Mouse (Mus musculus): ENCODE measurements around the gene Tlr7. TPM values are rescaled to one million over a fixed set of nuclear protein-coding genes. Genes with fewer than 3 reads are reported as not detected.

The Tlr7 gene
- polyA plus RNA-seq, 2 experiments from 2014 or later, result 7.4 to 9.0 TPM

GRCm38 (mm10) chrX:167276953-167277352 is 53.4 kb downstream of the Tlr7 start:
- peak; percentile 52 for ATAC-seq

- no peak for ATAC-seq
Observed at GRCm38 (mm10) chrX:167276551-167276950, 53.8 kb downstream of the Tlr7 start.

- no peak for ATAC-seq
Observed at GRCm38 (mm10) chrX:167264086-167264485, 66.3 kb downstream of the Tlr7 start, which contains the start of gene Tlr8. Gene Tlr8 (minus strand): TSS chrX:167264329.

GRCm38 (mm10) chrX:167263530-167263929 is 66.8 kb downstream of the Tlr7 start:
- no peak for ATAC-seq

Other genes with a start within 250 kb of the Tlr7 start
- over 10,000 TPM; 15,449 to 15,725 TPM for gene Tmsb4x, start 121.2 kb downstream of the Tlr7 start, polyA plus RNA-seq (2017; shearing (Covaris generic))
- gene Tlr8, start 66.2 kb downstream of the Tlr7 start, polyA plus RNA-seq (2017; shearing (Covaris generic)), result not detected
- 10 to 100 TPM; 67.7 to 78.2 TPM for gene Prps2, start 52.2 kb upstream of the Tlr7 start, polyA plus RNA-seq (2017; shearing (Covaris generic))

Measured in activated CD4-positive, CD25-positive, alpha-beta regulatory T cell, adult 4 months (primary cell).